Mouse (Mus musculus) gastrocnemius, adult 2 months (tissue): ENCODE measurements around the gene 1110002E22Rik. TPM values are rescaled to one million over a fixed set of nuclear protein-coding genes. Genes with fewer than 3 reads are reported as not detected.

Source experiments
- DNase-seq: peaks from one replicate; pipeline ENCODE4 v3.0.0; 2022
- H3K27ac ChIP-seq: fragments of 200-600 bp; 2 replicates; pipeline ENCODE4 v1.8.1; 2022; ENCODE audit warnings: mild to moderate bottlenecking
- H3K4me3 ChIP-seq: fragments of 200-600 bp; 2 replicates; pipeline ENCODE4 v1.8.1; 2022; ENCODE audit warnings: mild to moderate bottlenecking, moderate library complexity
- CTCF ChIP-seq: fragments of 200-600 bp; IDR thresholded peaks from 2 replicates; pipeline ENCODE4 v1.8.1; 2022; ENCODE audit warnings: antibody characterized with exemption, mild to moderate bottlenecking, moderate library complexity
- intact Hi-C: fragments of 180-260 bp; cut with DNase I; formaldehyde crosslinking; loops from one replicate; pipeline ENCODE4 v1.15.1; 2025
- total RNA-seq, 2 experiments: library from RNA; stranded (reverse); gene quantifications; 2 replicates each; pipeline ENCODE4 v1.2.3; 2021

1110002E22Rik gene
- total RNA-seq, 2 experiments from 2014 or later: 120 to 128 TPM

- no peak for DNase-seq
- intact Hi-C loops: no loop called here
- Histone ChIP-seq H3K27ac (no peak overlapping the region), H3K4me3 (no peak overlapping the region)
- TF ChIP-seq CTCF: no peak
These were observed 31.6 kb downstream of the 1110002E22Rik start for GRCm38 (mm10) chr3:138096263-138097028.

GRCm38 (mm10) chr3:138097718-138098117 is 32.9 kb downstream of the 1110002E22Rik start:
- intact Hi-C loops: no loop called here
- peak; percentile 56 for DNase-seq

GRCm38 (mm10) chr3:138101936-138102335 is 37.1 kb downstream of the 1110002E22Rik start:
- Histone ChIP-seq H3K27ac (no peak overlapping the region), H3K4me3 (no peak overlapping the region)
- DNase-seq: no peak
- no peak for TF ChIP-seq CTCF
- intact Hi-C loops: no loop called here

More at GRCm38 (mm10) chr3:138097718-138098117, 32.9 kb downstream of the 1110002E22Rik start:
- no peak overlapping the region for H3K4me3 ChIP-seq
- peak overlapping the region; percentile 24; the same call in 1 of the 2 replicates for H3K27ac ChIP-seq
- TF ChIP-seq CTCF: no peak

- Histone ChIP-seq H3K4me3 (no peak overlapping the region), H3K27ac (no peak overlapping the region)
- DNase-seq: no peak
- intact Hi-C loops: no loop called here
- TF ChIP-seq CTCF: no peak
These were observed 38.8 kb downstream of the 1110002E22Rik start for GRCm38 (mm10) chr3:138103690-138104089.

- DNase-seq: no peak
- intact Hi-C loops: no loop called here
- H3K27ac ChIP-seq: no peak overlapping the region
- TF ChIP-seq CTCF: no peak
- H3K4me3 ChIP-seq: no peak overlapping the region
These were observed 40.2 kb downstream of the 1110002E22Rik start for GRCm38 (mm10) chr3:138105056-138105455.

- intact Hi-C loops: no loop called here
- Histone ChIP-seq H3K4me3 (no peak overlapping the region), H3K27ac (no peak overlapping the region)
- no peak for DNase-seq
- no peak for TF ChIP-seq CTCF
These were observed 42.0 kb downstream of the 1110002E22Rik start for GRCm38 (mm10) chr3:138106887-138107286.

GRCm38 (mm10) chr3:138110910-138111782 is 46.3 kb downstream of the 1110002E22Rik start:
- Histone ChIP-seq H3K4me3 (no peak overlapping the region), H3K27ac (no peak overlapping the region)
- no peak for DNase-seq
- intact Hi-C loops: no loop called here
- no peak for TF ChIP-seq CTCF

GRCm38 (mm10) chr3:138114106-138114505 is 49.3 kb downstream of the 1110002E22Rik start:
- no peak for TF ChIP-seq CTCF
- peak overlapping the region; percentile 46 for H3K4me3 ChIP-seq
- no peak for DNase-seq
- intact Hi-C loops: no loop called here
- no peak overlapping the region for H3K27ac ChIP-seq

- DNase-seq: peak; percentile 74
- Histone ChIP-seq H3K27ac (peak overlapping the region; percentile 70), H3K4me3 (no peak overlapping the region)
- intact Hi-C loops: no loop called here
- no peak for TF ChIP-seq CTCF
These were observed 52.0 kb downstream of the 1110002E22Rik start for GRCm38 (mm10) chr3:138116871-138117270.

- peak overlapping the region; percentile 83 for H3K27ac ChIP-seq
- TF ChIP-seq CTCF: no peak
- intact Hi-C loops: loop anchor here (2.0 kb wide), 1 partner anchor 46 kb away; no protein-coding TSS in a partner anchor
- DNase-seq: no peak
- peak overlapping the region; percentile 45 for H3K4me3 ChIP-seq
These were observed 53.5 kb downstream of the 1110002E22Rik start for GRCm38 (mm10) chr3:138118392-138118791.

- no peak for DNase-seq
- no peak for TF ChIP-seq CTCF
- Histone ChIP-seq H3K4me3 (peak overlapping the region; percentile 45), H3K27ac (peak overlapping the region; percentile 83)
- intact Hi-C loops: loop anchor here (2.0 kb wide), 1 partner anchor 46 kb away; no protein-coding TSS in a partner anchor
These were observed 54.0 kb downstream of the 1110002E22Rik start for GRCm38 (mm10) chr3:138118831-138119230.

GRCm38 (mm10) chr3:138119444-138120105 is 54.7 kb downstream of the 1110002E22Rik start:
- peak; percentile 47 for DNase-seq
- peak; percentile 15; the same call in 1 of the 2 replicates for TF ChIP-seq CTCF
- Histone ChIP-seq H3K27ac (peak overlapping the region; percentile 83), H3K4me3 (peak overlapping the region; percentile 45)
- intact Hi-C loops: loop anchor here (2.0 kb wide), 1 partner anchor 47 kb away; no protein-coding TSS in a partner anchor
